Mouse (Mus musculus): ENCODE measurements around the gene Pth. TPM values are rescaled to one million over a fixed set of nuclear protein-coding genes. Genes with fewer than 3 reads are reported as not detected.

Pth gene
- polyA plus RNA-seq, 1 experiment from 2014 or later = not detected

DNA sequence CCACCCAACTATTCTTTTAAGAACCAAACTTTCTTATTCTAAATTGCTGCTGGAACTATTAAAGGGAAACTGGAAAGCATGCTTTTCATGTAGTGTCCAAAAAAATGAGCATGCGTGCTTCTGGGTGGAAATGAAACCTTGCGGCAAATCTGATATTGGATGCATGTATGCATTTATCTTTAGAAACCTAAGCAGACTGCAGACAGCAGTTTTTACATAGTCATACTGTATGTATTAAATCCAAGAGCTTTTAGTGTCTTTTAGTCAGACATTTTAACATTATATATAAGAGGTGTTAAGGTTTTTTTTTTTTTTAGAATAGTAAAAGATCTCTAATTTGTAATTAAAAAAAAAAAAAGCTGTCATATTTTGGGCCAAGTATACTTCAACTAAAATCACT is 40.7 kb downstream of the Pth start:
- 93% methylated on average over 2 of the region's 2 CpGs for WGBS
- Histone ChIP-seq H3K4me3 (replicated peaks; ENCODE audit: low read depth, low read length) (no peak overlapping the region), H3K27me3 (ENCODE audit: insufficient read depth, low read length) (no peaks in the 10 kb centered on the region), H3K9ac (ENCODE audit: low read depth, low read length) (no peak overlapping the region), H3K4me1 (replicated peaks; ENCODE audit: insufficient read depth, low read length) (no peaks in the 10 kb centered on the region), H3K4me2 (ENCODE audit: low read length) (no peak overlapping the region), H3K27ac (no peak overlapping the region), H3K36me3 (ENCODE audit: insufficient read depth, low read length) (no peaks in the 10 kb centered on the region), H3K9me3 (replicated peaks; ENCODE audit: low read length) (no peaks in the 10 kb centered on the region)
- ATAC-seq (replicated peaks; ENCODE audit: low FRiP score, low read depth) (no peak), DNase-seq (ENCODE audit: low spot score) (no peak)
- no peak for TF ChIP-seq CTCF (IDR thresholded peaks at IDR 0.05; ENCODE audit: low read depth)

DNA sequence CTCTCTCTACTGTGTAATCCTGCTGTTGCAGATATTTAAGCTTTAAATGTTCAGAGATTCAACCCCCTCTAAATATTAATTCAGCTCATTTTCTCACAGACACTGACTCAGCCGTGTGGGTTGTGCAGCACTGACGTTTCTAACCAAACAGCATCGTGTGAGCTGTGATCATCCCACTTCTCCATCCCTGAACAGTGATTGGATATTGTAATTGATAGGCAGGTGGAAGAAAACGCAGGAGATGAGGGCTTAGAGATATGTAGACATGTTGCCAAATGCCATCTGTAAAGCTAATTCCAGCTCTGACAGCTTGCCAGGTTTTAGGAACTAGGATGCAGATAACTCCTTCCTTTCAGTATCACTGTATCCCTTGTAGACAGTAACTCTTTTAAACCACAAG is 41.1 kb downstream of the Pth start:
- no peak overlapping the region for H3K27ac ChIP-seq
- no peak overlapping the region for H3K4me3 ChIP-seq (replicated peaks; ENCODE audit: low read depth, low read length)
- H3K9me3 ChIP-seq (replicated peaks; ENCODE audit: low read length) = no peaks in the 10 kb centered on the region
- DNase-seq (ENCODE audit: low spot score) (no peak), ATAC-seq (replicated peaks; ENCODE audit: low FRiP score, low read depth) (no peak)
- WGBS = 34% methylated on average over 4 of the region's 4 CpGs
- TF ChIP-seq CTCF (IDR thresholded peaks at IDR 0.05; ENCODE audit: low read depth) = no peak
- no peak overlapping the region for H3K9ac ChIP-seq (ENCODE audit: low read depth, low read length)
- no peak overlapping the region for H3K4me2 ChIP-seq (ENCODE audit: low read length)
- H3K27me3 ChIP-seq (ENCODE audit: insufficient read depth, low read length) = no peaks in the 10 kb centered on the region
- H3K36me3 ChIP-seq (ENCODE audit: insufficient read depth, low read length) = no peaks in the 10 kb centered on the region
- H3K4me1 ChIP-seq (replicated peaks; ENCODE audit: insufficient read depth, low read length) = no peaks in the 10 kb centered on the region

Other genes starting within 250 kb of the Pth start
- 12.6 and 13.2 TPM in 2 replicates for gene Arntl, start 181.1 kb downstream of the Pth start, polyA plus RNA-seq (2015; fragmentation: Nextera tagmentation; extraction: Ambion mirVana)
- 20.2 and 20.4 TPM in 2 replicates for gene Btbd10, start 19.2 kb downstream of the Pth start, polyA plus RNA-seq (2015; fragmentation: Nextera tagmentation; extraction: Ambion mirVana)
- gene Far1, start 125.3 kb upstream of the Pth start, polyA plus RNA-seq (2015; fragmentation: Nextera tagmentation; extraction: Ambion mirVana) = 80.4 and 90.6 TPM in 2 replicates

All from kidney, postnatal 0 days (tissue).